In genomic region chr11:46039335-46039734, GRCm38 (mm10) we compare ENCODE assay signal across 10 mouse cellular contexts. TPM values are rescaled to one million over a fixed set of nuclear protein-coding genes. Genes with fewer than 3 reads are reported as not detected.
DNase-seq lines count a peak whose midpoint lies in the region; ATAC-seq lines count a peak whose summit lies in the region.
"Had no signal": no experiment of that assay in that cellular context is flagged by ENCODE, and none has a peak within 500 bp of the region (broad histone marks: within the 10 kb centered on the region; RNA-seq: fewer than 3 reads in every experiment).

No protein-coding gene starts in this region.

- 0 out of 2 replicates have a peak overlapping the region, but pooled peaks have one; percentile 16 for H3K4me2 ChIP-seq in intestine, embryonic 16.5 days (ENCODE audit: low read depth, low read length)
- H3K4me2 ChIP-seq: hindbrain, embryonic 15.5 days had no signal

- H3K9ac ChIP-seq in intestine, embryonic 16.5 days (ENCODE audit: low read depth, low read length), result no peak overlapping the region
- H3K9ac ChIP-seq: hindbrain, embryonic 15.5 days had no signal

- no peaks in the 10 kb centered on the region for H3K36me3 ChIP-seq in intestine, embryonic 16.5 days (ENCODE audit: control insufficient read depth, insufficient read depth, low read length)
- H3K36me3 ChIP-seq: hindbrain, embryonic 15.5 days had no signal

- H3K4me1 ChIP-seq in intestine, embryonic 16.5 days (ENCODE audit: control insufficient read depth, insufficient read depth, low read length), result 0 out of 2 replicates have a peak, but pooled peaks cover 9% of the 10 kb centered on the region
- H3K4me1 ChIP-seq: hindbrain, embryonic 15.5 days had no signal

- H3K27ac ChIP-seq in intestine, embryonic 16.5 days (ENCODE audit: low read length), result no peak overlapping the region
- H3K27ac ChIP-seq: hindbrain, embryonic 15.5 days had no signal

- peak; percentile 32 for DNase-seq in embryo, embryonic 11 days
- DNase-seq in embryo, embryonic 9.5 days (ENCODE audit: extremely low spot score), result no peak
- peak; percentile 12 for DNase-seq in right cerebral cortex, adult 18-20 months
- no peak for DNase-seq in right cerebral cortex, postnatal 25 days
- peak; percentile 44 to 48 for DNase-seq in lung, postnatal 4 days
- no peak for DNase-seq in T-cell, adult 2 months (ENCODE audit: low spot score)
- no peak for DNase-seq in spleen, postnatal 36 days (ENCODE audit: low spot score in 2 of 2)
- DNase-seq: cerebellum, adult 9-10 months had no signal

- WGBS in intestine, embryonic 16.5 days, result 58% methylated on average over 11 of the region's 11 CpGs

- ATAC-seq in intestine, embryonic 16.5 days, result no peak

- no peak overlapping the region for H3K4me3 ChIP-seq in intestine, embryonic 16.5 days (ENCODE audit: low read length)
- H3K4me3 ChIP-seq: hindbrain, embryonic 15.5 days had no signal

- no peaks in the 10 kb centered on the region for H3K27me3 ChIP-seq in intestine, embryonic 16.5 days (replicated peaks; ENCODE audit: control insufficient read depth, insufficient read depth, low read length)
- H3K27me3 ChIP-seq: hindbrain, embryonic 15.5 days had no signal

- H3K9me3 ChIP-seq in intestine, embryonic 16.5 days (ENCODE audit: control insufficient read depth, low read length), result no peaks in the 10 kb centered on the region
- H3K9me3 ChIP-seq: hindbrain, embryonic 15.5 days had no signal

RNA-seq across cellular contexts. Expression of gene Gm12166, which starts 12.8 kb away (rescaled TPM):
- 5.5 and 5.8 TPM in 2 replicates for polyA plus RNA-seq in intestine, embryonic 16.5 days (2015; fragmentation: Nextera tagmentation; extraction: Ambion mirVana)

RNA-seq across cellular contexts. Expression of gene Adam19, which starts 16.5 kb away (rescaled TPM):
- polyA plus RNA-seq in intestine, embryonic 16.5 days (2015; fragmentation: Nextera tagmentation; extraction: Ambion mirVana), result 12.0 and 12.7 TPM in 2 replicates

RNA-seq across cellular contexts. Expression of gene Sox30, which starts 59.2 kb away (rescaled TPM):
- polyA plus RNA-seq in intestine, embryonic 16.5 days (2015; fragmentation: Nextera tagmentation; extraction: Ambion mirVana), result 0.06 and 0.09 TPM in 2 replicates

Comparison
In these comparisons a context has a peak if more than half of its experiments do, and no peak if none do; other contexts are left out.
1. DNase-seq: peak in embryo, embryonic 11 days (single experiment), right cerebral cortex, adult 18-20 months (single experiment) and lung, postnatal 4 days (2 of 2); none in embryo, embryonic 9.5 days (single experiment), right cerebral cortex, postnatal 25 days (single experiment), T-cell, adult 2 months (single experiment) and spleen, postnatal 36 days (0 of 2).